ENCODE assay signal across 8 mouse cellular contexts in the genomic region with DNA sequence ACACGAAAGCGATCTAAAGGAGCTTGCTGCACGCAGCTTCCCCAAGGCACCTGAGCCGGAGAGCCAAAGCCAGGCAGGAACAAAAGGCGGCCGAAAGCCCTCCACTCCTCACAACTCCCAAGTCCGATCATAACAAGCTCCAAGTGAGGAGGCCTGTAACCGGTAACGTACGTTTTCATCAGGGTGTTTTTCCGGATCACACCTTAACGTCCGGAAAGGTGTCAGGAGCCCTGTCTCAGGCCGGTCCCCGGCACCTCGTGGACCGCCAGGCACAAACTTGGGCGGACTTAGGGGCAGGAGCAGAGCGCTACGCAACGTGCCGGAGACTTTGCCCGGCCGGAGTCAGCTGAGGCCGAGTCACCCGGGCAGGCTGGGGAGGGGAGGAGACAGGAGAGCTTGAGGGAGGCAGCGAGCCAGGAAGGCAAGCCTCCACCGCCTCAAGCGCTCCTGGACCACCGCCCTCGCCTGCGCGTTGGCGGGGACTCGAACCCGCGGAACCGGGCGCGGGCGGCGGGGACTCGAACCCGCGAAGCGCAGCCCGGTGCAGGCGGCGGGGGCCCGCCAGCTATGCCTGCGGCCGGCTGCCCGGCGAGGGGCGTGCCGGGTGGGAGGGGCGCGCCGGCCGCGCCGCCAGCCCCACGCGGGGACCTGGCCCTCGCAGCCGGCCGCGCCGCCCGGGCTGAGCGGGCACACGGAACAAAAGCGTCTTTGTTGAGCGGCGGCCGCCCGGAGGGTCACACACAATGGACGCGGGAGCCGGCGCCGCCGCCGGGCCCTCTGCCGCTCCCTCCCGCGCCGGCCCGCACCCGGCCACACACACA. TPM values are rescaled to one million over a fixed set of nuclear protein-coding genes. Genes with fewer than 3 reads are reported as not detected.
A peak's percentile ranks its signal among the peaks of the same experiment; 100 is the strongest.
DNase-seq lines count a peak whose midpoint lies in the region; ATAC-seq and TF ChIP-seq lines count a peak whose summit lies in the region.

No protein-coding gene starts in this region.

- WGBS in forebrain, embryonic 10.5 days, result under 1% methylated on average over 90 of the region's 90 CpGs
- WGBS in heart, embryonic 14.5 days, result under 1% methylated on average over 90 of the region's 90 CpGs
- 1% methylated on average over 85 of the region's 90 CpGs for WGBS in liver, embryonic 15.5 days (ENCODE audit: insufficient replicate concordance)
- WGBS in stomach, embryonic 15.5 days, result under 1% methylated on average over 82 of the region's 90 CpGs

- no peak for TF ChIP-seq EP300 in CH12.LX (IDR thresholded peaks at IDR 0.05; ENCODE audit: low read length)

- peak overlapping the region; percentile 87 for H3K9ac ChIP-seq in CH12.LX (ENCODE audit: insufficient read depth, low read depth)
- peak overlapping the region; percentile 96 for H3K9ac ChIP-seq in heart, embryonic 14.5 days (ENCODE audit: low read length)
- peak overlapping the region; percentile 84 for H3K9ac ChIP-seq in liver, embryonic 15.5 days
- H3K9ac ChIP-seq in stomach, embryonic 15.5 days, result peak overlapping the region; percentile 67

- in situ Hi-C loops in CH12.LX (cut with MboI; ENCODE audit: low pct_ligation_motif_present, low pct_unique_long_range_greater_than_20kb, low sequenced_read_pairs), result no loop called here

- H3K9me3 ChIP-seq in CH12.LX (replicated peaks; ENCODE audit: low read length), result no peaks in the 10 kb centered on the region
- no peaks in the 10 kb centered on the region for H3K9me3 ChIP-seq in forebrain, embryonic 10.5 days
- H3K9me3 ChIP-seq in heart, embryonic 14.5 days (ENCODE audit: control insufficient read depth, low read length), result no peaks in the 10 kb centered on the region
- no peaks in the 10 kb centered on the region for H3K9me3 ChIP-seq in liver, embryonic 15.5 days (replicated peaks)
- no peaks in the 10 kb centered on the region for H3K9me3 ChIP-seq in stomach, embryonic 15.5 days

- H3K36me3 ChIP-seq in CH12.LX (replicated peaks in 1 of 2; ENCODE audit: control insufficient read depth in 1 of 2, insufficient read depth in 1 of 2, low read length in 1 of 2), result peaks cover 0 to 19% of the 10 kb centered on the region in 2 experiments
- H3K36me3 ChIP-seq in forebrain, embryonic 10.5 days (replicated peaks), result peaks cover 5% of the 10 kb centered on the region; the same call in 1 of the 2 replicates
- no peaks in the 10 kb centered on the region for H3K36me3 ChIP-seq in heart, embryonic 14.5 days (ENCODE audit: control insufficient read depth, insufficient read depth, low read length)
- no peaks in the 10 kb centered on the region for H3K36me3 ChIP-seq in liver, embryonic 15.5 days (replicated peaks)
- H3K36me3 ChIP-seq in stomach, embryonic 15.5 days, result no peaks in the 10 kb centered on the region

- peak; percentile 53 for DNase-seq in CH12.LX (ENCODE audit: extremely low read depth)
- peak; percentile 42 for DNase-seq in c-Kit-negative CD71-positive TER-119-positive erythroid progenitor cells, embryonic 14.5 days (ENCODE audit: low read depth, low spot score)
- peak; percentile 72 for DNase-seq in forebrain, embryonic 10.5 days (ENCODE audit: extremely low spot score, low spot score)
- peak; percentile 86 for DNase-seq in kidney, postnatal 10 days
- DNase-seq in neural tube, embryonic 10.5 days (ENCODE audit: extremely low spot score, low spot score), result peak; percentile 83

- no peaks in the 10 kb centered on the region for H3K27me3 ChIP-seq in CH12.LX (replicated peaks)
- peaks cover 4% of the 10 kb centered on the region; the same call in 1 of the 2 replicates for H3K27me3 ChIP-seq in forebrain, embryonic 10.5 days (ENCODE audit: poor library complexity, severe bottlenecking)
- no peaks in the 10 kb centered on the region for H3K27me3 ChIP-seq in heart, embryonic 14.5 days (ENCODE audit: control insufficient read depth, insufficient read depth, low read length)
- H3K27me3 ChIP-seq in liver, embryonic 15.5 days, result no peaks in the 10 kb centered on the region
- no peaks in the 10 kb centered on the region for H3K27me3 ChIP-seq in stomach, embryonic 15.5 days (replicated peaks)

- H3K79me2 ChIP-seq in CH12.LX (replicated peaks; ENCODE audit: control insufficient read depth, extremely low read depth, insufficient read depth, poor library complexity, severe bottlenecking), result peaks cover 45% of the 10 kb centered on the region

- TF ChIP-seq POLR2A in CH12.LX (IDR thresholded peaks at IDR 0.05; ENCODE audit: low read depth, low read length), result peak; percentile 12; the same call in 1 of the 2 replicates

- TF ChIP-seq RAD21 in CH12.LX (IDR thresholded peaks at IDR 0.05; ENCODE audit: low read depth, low read length), result no peak

- peak overlapping the region; percentile 63; the same call in 1 of the 2 replicates for H3K4me2 ChIP-seq in CH12.LX (ENCODE audit: insufficient read depth, low read depth, poor library complexity, severe bottlenecking)
- H3K4me2 ChIP-seq in heart, embryonic 14.5 days (ENCODE audit: low read length), result peak overlapping the region; percentile 96
- peak overlapping the region; percentile 85 for H3K4me2 ChIP-seq in liver, embryonic 15.5 days
- peak overlapping the region; percentile 84 for H3K4me2 ChIP-seq in stomach, embryonic 15.5 days

- peak; percentile 77 for ATAC-seq in heart, embryonic 14.5 days (ENCODE audit: insufficient number of reproducible peaks, insufficient read depth, low FRiP score, low read depth)
- peak; percentile 75 for ATAC-seq in liver, embryonic 15.5 days (ENCODE audit: insufficient read depth)
- ATAC-seq in stomach, embryonic 15.5 days (ENCODE audit: insufficient read depth, low FRiP score, low read depth), result peak; percentile 81

- H3K4me1 ChIP-seq in CH12.LX (ENCODE audit: control insufficient read depth in 1 of 2, insufficient read depth in 2 of 2), result peaks cover 10 to 65% of the 10 kb centered on the region in 2 experiments
- peaks cover 74% of the 10 kb centered on the region for H3K4me1 ChIP-seq in forebrain, embryonic 10.5 days
- peaks cover 11 to 45% of the 10 kb centered on the region in 2 experiments for H3K4me1 ChIP-seq in heart, embryonic 14.5 days (ENCODE audit: control insufficient read depth in 2 of 2, insufficient read depth in 2 of 2, low read length in 2 of 2)
- peaks cover 51% of the 10 kb centered on the region for H3K4me1 ChIP-seq in liver, embryonic 15.5 days (replicated peaks)
- H3K4me1 ChIP-seq in stomach, embryonic 15.5 days, result peaks cover 11% of the 10 kb centered on the region

- TF ChIP-seq CTCF in CH12.LX (conservative IDR thresholded peaks at IDR 0.05 in 1 of 2, IDR thresholded peaks at IDR 0.05 in 1 of 2; ENCODE audit: low read depth in 2 of 2, low read length in 2 of 2), result no peak

- dilution Hi-C loops in CH12.LX (cut with MboI; ENCODE audit: extremely low pct_ligation_motif_present, extremely low pct_unique_long_range_greater_than_20kb, low sequenced_read_pairs), result no loop called here

- peak overlapping the region; percentile 89 for H3K27ac ChIP-seq in CH12.LX (ENCODE audit: insufficient read depth, low read depth)
- peak overlapping the region; percentile 99 for H3K27ac ChIP-seq in forebrain, embryonic 10.5 days
- peak overlapping the region; percentile 96 to 99 for H3K27ac ChIP-seq in heart, embryonic 14.5 days (replicated peaks in 1 of 2; ENCODE audit: control insufficient read depth in 1 of 2, insufficient read depth in 1 of 2, low read depth in 2 of 2, low read length in 2 of 2)
- H3K27ac ChIP-seq in liver, embryonic 15.5 days (replicated peaks), result peak overlapping the region; percentile 96
- H3K27ac ChIP-seq in stomach, embryonic 15.5 days, result peak overlapping the region; percentile 96

- H3K4me3 ChIP-seq in CH12.LX (replicated peaks in 1 of 3; ENCODE audit: low read depth in 2 of 3, low read length in 2 of 3, poor library complexity in 1 of 3), result peak overlapping the region; percentile 83 to 88 (median 88)
- H3K4me3 ChIP-seq in forebrain, embryonic 10.5 days, result peak overlapping the region; percentile 70
- H3K4me3 ChIP-seq in heart, embryonic 14.5 days (ENCODE audit: control insufficient read depth in 1 of 2, insufficient read depth in 1 of 2, low read depth in 1 of 2, low read length in 2 of 2), result peak overlapping the region; percentile 83 to 88
- peak overlapping the region; percentile 92 for H3K4me3 ChIP-seq in liver, embryonic 15.5 days (replicated peaks)
- peak overlapping the region; percentile 64 for H3K4me3 ChIP-seq in stomach, embryonic 15.5 days (replicated peaks)

TF ChIP-seq in CH12.LX, 34 proteins besides CTCF, POLR2A, EP300 and RAD21 (continues in another document):
- TF ChIP-seq MAFK (IDR thresholded peaks at IDR 0.05; ENCODE audit: insufficient replicate concordance, low read length), result no peak
- no peak for TF ChIP-seq MYC (IDR thresholded peaks at IDR 0.05; ENCODE audit: low read depth, low read length)
- TF ChIP-seq ELF1 (IDR thresholded peaks at IDR 0.05; ENCODE audit: low read depth, low read length), result no peak
- no peak for TF ChIP-seq E2F4 (IDR thresholded peaks at IDR 0.05; ENCODE audit: insufficient replicate concordance, low read depth, low read length)
- TF ChIP-seq PAX5 (IDR thresholded peaks at IDR 0.05; ENCODE audit: low read length), result no peak
- TF ChIP-seq SIN3A (IDR thresholded peaks at IDR 0.05; ENCODE audit: low read length), result peak; percentile 18; the same call in 1 of the 2 replicates
- TF ChIP-seq JUND (conservative IDR thresholded peaks at IDR 0.05; ENCODE audit: low read depth, low read length), result no peak
- no peak for TF ChIP-seq ZKSCAN1 (IDR thresholded peaks at IDR 0.05; ENCODE audit: borderline replicate concordance, low read depth, low read length)
- no peak for TF ChIP-seq UBTF (IDR thresholded peaks at IDR 0.05; ENCODE audit: low read depth, low read length)
- TF ChIP-seq ETS1 (conservative IDR thresholded peaks at IDR 0.05; ENCODE audit: low read depth, low read length), result no peak

RNA-seq across cellular contexts. Expression of a gene that starts 0.6 kb away (rescaled TPM):
- total RNA-seq in CH12.LX (2012; rRNA removed) (34.2 and 41.0 TPM in 2 replicates), CH12.LX (2014; rRNA removed) (20.9 and 23.3 TPM in 2 replicates)
- 53.5 and 62.2 TPM in 2 replicates for polyA plus RNA-seq in CH12.LX (2012; ENCODE audit: insufficient read length, low read depth)
- 132 and 144 TPM in 2 replicates for polyA plus RNA-seq in forebrain, embryonic 10.5 days (2016; fragmentation: Nextera tagmentation; extraction: Ambion mirVana)
- 52.3 and 55.6 TPM in 2 replicates for polyA plus RNA-seq in heart, embryonic 14.5 days (2014; fragmentation: Nextera tagmentation; extraction: Ambion mirVana)
- polyA plus RNA-seq in liver, embryonic 15.5 days (2015; fragmentation: Nextera tagmentation; extraction: Ambion mirVana), result 15.4 and 16.8 TPM in 2 replicates
- 48.8 and 51.1 TPM in 2 replicates for polyA plus RNA-seq in stomach, embryonic 15.5 days (2015; fragmentation: Nextera tagmentation; extraction: Ambion mirVana)

RNA-seq across cellular contexts. Expression of a gene that starts 32.1 kb away (rescaled TPM):
- total RNA-seq in CH12.LX (2012; rRNA removed), result 49.9 and 59.7 TPM in 2 replicates
- 43.1 and 46.7 TPM in 2 replicates for total RNA-seq in CH12.LX (2014; rRNA removed)
- polyA plus RNA-seq in CH12.LX (2012; ENCODE audit: insufficient read length, low read depth), result 60.7 and 73.4 TPM in 2 replicates
- 56.8 and 59.6 TPM in 2 replicates for polyA plus RNA-seq in forebrain, embryonic 10.5 days (2016; fragmentation: Nextera tagmentation; extraction: Ambion mirVana)
- 23.6 and 26.0 TPM in 2 replicates for polyA plus RNA-seq in heart, embryonic 14.5 days (2014; fragmentation: Nextera tagmentation; extraction: Ambion mirVana)
- polyA plus RNA-seq in liver, embryonic 15.5 days (2015; fragmentation: Nextera tagmentation; extraction: Ambion mirVana), result 12.7 and 13.1 TPM in 2 replicates
- polyA plus RNA-seq in stomach, embryonic 15.5 days (2015; fragmentation: Nextera tagmentation; extraction: Ambion mirVana), result 38.8 and 39.3 TPM in 2 replicates

Comparison
In these comparisons a context has a peak if more than half of its experiments do, and no peak if none do; other contexts are left out.
1. Peak in every context shown above with its lines: DNase-seq, ATAC-seq, H3K4me3 ChIP-seq and H3K27ac ChIP-seq.